Mouse (Mus musculus): Measurements from ENCODE around the gene Slc27a5. TPM values are rescaled to one million over a fixed set of nuclear protein-coding genes. Genes with fewer than 3 reads are reported as not detected.

Slc27a5 gene
- total and polyA plus RNA-seq, 3 experiments, result 0.13 TPM; not detected in 2

DNA sequence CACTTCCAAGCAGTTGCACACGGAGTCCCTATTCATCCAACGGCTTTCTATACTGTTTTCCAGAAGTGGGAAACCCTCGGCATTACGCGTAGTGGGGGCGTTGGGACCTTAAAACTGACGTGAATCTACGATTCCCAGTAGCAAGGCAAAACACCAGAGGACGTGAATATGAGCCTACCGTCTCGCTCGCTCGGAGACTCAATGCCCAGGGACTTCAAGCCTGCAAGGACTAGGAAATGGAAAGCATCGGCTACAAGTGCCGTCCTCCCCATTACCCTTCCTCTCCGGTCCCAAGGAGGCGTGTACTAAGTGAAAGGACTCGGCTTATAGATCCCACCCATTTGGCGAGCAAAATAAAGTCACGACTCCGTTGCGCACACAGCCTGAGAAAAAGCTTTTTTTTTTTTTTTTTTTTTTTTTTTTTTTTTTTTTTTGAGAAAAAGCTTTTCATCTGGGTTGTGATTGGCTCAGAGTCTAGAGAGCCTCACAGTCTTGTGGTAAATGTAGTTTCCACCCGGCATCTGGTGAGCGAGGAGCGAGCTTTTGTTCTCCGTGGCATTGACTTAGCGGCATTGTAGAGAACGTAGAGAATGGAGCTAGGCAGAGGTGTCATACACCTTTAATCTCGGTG lies 36.4 kb downstream of the Slc27a5 start (continued):
- TF ChIP-seq MYB (IDR thresholded peaks at IDR 0.05; ENCODE audit: low read depth, low read length), result no peak
- TF ChIP-seq EP300 (IDR thresholded peaks at IDR 0.05; ENCODE audit: low read depth in 1 of 2, low read length in 2 of 2), result 0 out of 4 replicates have a peak, but pooled peaks of 1 of the 2 experiments have one; percentile 17
- TF ChIP-seq CHD2 (IDR thresholded peaks at IDR 0.05; ENCODE audit: low read length), result no peak
- TF ChIP-seq UBTF (IDR thresholded peaks at IDR 0.05; ENCODE audit: borderline replicate concordance, insufficient read depth, low read depth, low read length), result no peak
- peak; percentile 100 for TF ChIP-seq ZNF384 (IDR thresholded peaks at IDR 0.05; ENCODE audit: low read depth, low read length)
- TF ChIP-seq SMC3 (IDR thresholded peaks at IDR 0.05; ENCODE audit: low read depth, low read length), result no peak
- TF ChIP-seq USF1 (IDR thresholded peaks at IDR 0.05; ENCODE audit: low read depth, low read length), result no peak
- no peak for TF ChIP-seq RCOR1 (IDR thresholded peaks at IDR 0.05; ENCODE audit: low read depth, low read length)
- no peak for TF ChIP-seq GATA1 (IDR thresholded peaks at IDR 0.05; ENCODE audit: low read depth, low read length)
- peak; percentile 64 for TF ChIP-seq BHLHE40 (IDR thresholded peaks at IDR 0.05; ENCODE audit: borderline replicate concordance, low read depth, low read length)
- TF ChIP-seq MAX (IDR thresholded peaks at IDR 0.05; ENCODE audit: low read length), result peak; percentile 64; the same call in 1 of the 2 replicates
- TF ChIP-seq TAL1 (IDR thresholded peaks at IDR 0.05; ENCODE audit: low read length), result no peak
- peak; percentile 59; the same call in 1 of the 2 replicates for TF ChIP-seq POLR2AphosphoS2 (IDR thresholded peaks at IDR 0.05; ENCODE audit: low read length)
- TF ChIP-seq POLR2AphosphoS5 (IDR thresholded peaks at IDR 0.05; ENCODE audit: borderline replicate concordance, low read depth, low read length), result no peak
- peak; percentile 68 for TF ChIP-seq KAT2A (conservative IDR thresholded peaks at IDR 0.05; ENCODE audit: low read depth, low read length)
- TF ChIP-seq ZC3H11A (IDR thresholded peaks at IDR 0.05; ENCODE audit: low read depth, low read length), result no peak
- 0 out of 2 replicates have a peak, but pooled peaks have one; percentile 61 for TF ChIP-seq MAZ (IDR thresholded peaks at IDR 0.05; ENCODE audit: low read depth, low read length)
- no peak for TF ChIP-seq E2F4 (IDR thresholded peaks at IDR 0.05; ENCODE audit: borderline replicate concordance, low read depth, low read length)
- no peak for TF ChIP-seq ELF1 (IDR thresholded peaks at IDR 0.05; ENCODE audit: low read depth, low read length)
- TF ChIP-seq CTCF (IDR thresholded peaks at IDR 0.05 in 2 of 3, conservative IDR thresholded peaks at IDR 0.05 in 1 of 3; ENCODE audit: control insufficient read depth in 1 of 3, insufficient read depth in 1 of 3, low read depth in 2 of 3, low read length in 3 of 3, poor library complexity in 1 of 3, severe bottlenecking in 1 of 3), result no peak

- Histone ChIP-seq H3K27ac (ENCODE audit: control insufficient read depth, low read depth, low read length) (no peak overlapping the region), H3K9me3 (replicated peaks; ENCODE audit: insufficient read depth, low read length) (no peaks in the 10 kb centered on the region), H3K36me3 (ENCODE audit: control insufficient read depth in 1 of 2, insufficient read depth in 2 of 2, low read length in 2 of 2) (peaks cover 0 to 11% of the 10 kb centered on the region in 2 experiments; a peak in 2 of 4 replicates), H3K9ac (ENCODE audit: control insufficient read depth, low read depth, low read length, poor library complexity, severe bottlenecking) (no peak overlapping the region), H3K27me3 (ENCODE audit: control insufficient read depth in 1 of 2, insufficient read depth in 2 of 2, low read length in 2 of 2) (no peaks in the 10 kb centered on the region), H3K4me1 (ENCODE audit: control insufficient read depth in 1 of 2, insufficient read depth in 2 of 2, low read length in 2 of 2) (peaks cover 0 to 13% of the 10 kb centered on the region in 2 experiments), H3K4me3 (ENCODE audit: control insufficient read depth in 1 of 2, insufficient read depth in 1 of 2, low read depth in 2 of 2, low read length in 2 of 2) (no peak overlapping the region), H3K79me2 (ENCODE audit: control insufficient read depth, insufficient read depth, low read length, poor library complexity) (no peaks in the 10 kb centered on the region; the same call in 1 of the 2 replicates)
- peak; percentile 62 for DNase-seq (ENCODE audit: low read depth, low spot score)
- TF ChIP-seq TBP (IDR thresholded peaks at IDR 0.05; ENCODE audit: low read depth, low read length) (peak; percentile 95), MEF2A (IDR thresholded peaks at IDR 0.05; ENCODE audit: extremely low read depth, insufficient replicate concordance, low read depth, low read length, poor library complexity, severe bottlenecking) (no peak)
These were observed 38.3 kb downstream of the Slc27a5 start for GRCm38 (mm10) chr7:12959718-12960117.

Data from MEL (cell line).